Mouse (Mus musculus) layer of hippocampus, adult 2 months (tissue): ENCODE measurements around the gene Wipf3. TPM values are rescaled to one million over a fixed set of nuclear protein-coding genes. Genes with fewer than 3 reads are reported as not detected.

Source experiments
- DNase-seq, 2 experiments: peaks; one replicate each; pipeline ENCODE4 v3.0.0; 2022; ENCODE audit warnings: low spot score in 2 of 2
- H3K27ac ChIP-seq: fragments of 200-600 bp; 2 replicates; pipeline ENCODE4 v1.8.1; 2022
- H3K4me3 ChIP-seq: fragments of 200-600 bp; 2 replicates; pipeline ENCODE4 v1.8.1; 2022; ENCODE audit warnings: mild to moderate bottlenecking
- CTCF ChIP-seq: fragments of 200-600 bp; conservative IDR thresholded peaks from 2 replicates; pipeline ENCODE4 v1.8.1; 2022; ENCODE audit warnings: antibody characterized with exemption, mild to moderate bottlenecking, moderate library complexity
- total RNA-seq, 2 experiments: library from RNA; stranded (reverse); gene quantifications; 2 replicates each; pipeline ENCODE4 v1.2.3; 2021

Gene Wipf3
- total RNA-seq, 2 experiments from 2014 or later, result 399 to 401 TPM

- Histone ChIP-seq H3K27ac (no peak overlapping the region), H3K4me3 (no peak overlapping the region)
- no peak for DNase-seq
- no peak for TF ChIP-seq CTCF
These were observed 24.5 kb upstream of the Wipf3 start for GRCm38 (mm10) chr6:54404916-54405315.

GRCm38 (mm10) chr6:54406116-54406515, 23.3 kb upstream of the Wipf3 start:
- no peak for DNase-seq
- H3K27ac ChIP-seq, result no peak overlapping the region
- 0 out of 2 replicates have a peak, but pooled peaks have one; percentile 7 for TF ChIP-seq CTCF
- H3K4me3 ChIP-seq, result no peak overlapping the region

- TF ChIP-seq CTCF, result no peak
- Histone ChIP-seq H3K4me3 (no peak overlapping the region), H3K27ac (no peak overlapping the region)
- no peak for DNase-seq
These were observed 20.1 kb upstream of the Wipf3 start for GRCm38 (mm10) chr6:54409271-54409670.

GRCm38 (mm10) chr6:54410451-54410850, 19.0 kb upstream of the Wipf3 start:
- no peak for DNase-seq
- Histone ChIP-seq H3K27ac (no peak overlapping the region), H3K4me3 (no peak overlapping the region)
- no peak for TF ChIP-seq CTCF

- no peak for TF ChIP-seq CTCF
- no peak for DNase-seq
- no peak overlapping the region for H3K4me3 ChIP-seq
- peak overlapping the region; percentile 44; the same call in 1 of the 2 replicates for H3K27ac ChIP-seq
These were observed 17.8 kb upstream of the Wipf3 start for GRCm38 (mm10) chr6:54411591-54411990.

GRCm38 (mm10) chr6:54412879-54413278, 16.5 kb upstream of the Wipf3 start:
- Histone ChIP-seq H3K27ac (no peak overlapping the region), H3K4me3 (no peak overlapping the region)
- no peak for DNase-seq
- no peak for TF ChIP-seq CTCF

- TF ChIP-seq CTCF, result no peak
- DNase-seq, result no peak
- Histone ChIP-seq H3K4me3 (no peak overlapping the region), H3K27ac (no peak overlapping the region)
These were observed 4.2 kb upstream of the Wipf3 start for GRCm38 (mm10) chr6:54425230-54425629.

- TF ChIP-seq CTCF, result no peak
- Histone ChIP-seq H3K4me3 (peak overlapping the region; percentile 84), H3K27ac (peak overlapping the region; percentile 94)
- DNase-seq, result no peak
These were observed 455 bp upstream of the Wipf3 start for GRCm38 (mm10) chr6:54428850-54429446.

GRCm38 (mm10) chr6:54430221-54430620, 818 bp downstream of the Wipf3 start:
- no peak for DNase-seq
- H3K27ac ChIP-seq, result peak overlapping the region; percentile 94
- TF ChIP-seq CTCF, result no peak
- peak overlapping the region; percentile 84 for H3K4me3 ChIP-seq

GRCm38 (mm10) chr6:54431761-54432160, 2.4 kb downstream of the Wipf3 start:
- peak overlapping the region; percentile 84 for H3K4me3 ChIP-seq
- H3K27ac ChIP-seq, result peak overlapping the region; percentile 94
- peak; percentile 87 to 90 for DNase-seq
- TF ChIP-seq CTCF, result no peak

GRCm38 (mm10) chr6:54432191-54432590, 2.8 kb downstream of the Wipf3 start:
- peak overlapping the region; percentile 94 for H3K27ac ChIP-seq
- no peak for DNase-seq
- peak overlapping the region; percentile 52 for H3K4me3 ChIP-seq
- no peak for TF ChIP-seq CTCF

- TF ChIP-seq CTCF, result no peak
- Histone ChIP-seq H3K27ac (peak overlapping the region; percentile 94), H3K4me3 (peak overlapping the region; percentile 52)
- no peak for DNase-seq
These were observed 3.6 kb downstream of the Wipf3 start for GRCm38 (mm10) chr6:54432806-54433545.

GRCm38 (mm10) chr6:54434171-54434570, 4.8 kb downstream of the Wipf3 start:
- TF ChIP-seq CTCF, result no peak
- no peak for DNase-seq
- peak overlapping the region; percentile 94 for H3K27ac ChIP-seq

GRCm38 (mm10) chr6:54435663-54436062, 6.3 kb downstream of the Wipf3 start:
- TF ChIP-seq CTCF, result no peak
- DNase-seq, result no peak
- Histone ChIP-seq H3K27ac (peak overlapping the region; percentile 10; the same call in 1 of the 2 replicates), H3K4me3 (no peak overlapping the region)

More at GRCm38 (mm10) chr6:54434171-54434570, 4.8 kb downstream of the Wipf3 start:
- peak overlapping the region; percentile 52 for H3K4me3 ChIP-seq
